Mouse (Mus musculus): ENCODE data around the gene Dennd5b. TPM values are rescaled to one million over a fixed set of nuclear protein-coding genes. Genes with fewer than 3 reads are reported as not detected.

The Dennd5b gene
- polyA plus RNA-seq, 1 experiment = 9.1 TPM

DNA sequence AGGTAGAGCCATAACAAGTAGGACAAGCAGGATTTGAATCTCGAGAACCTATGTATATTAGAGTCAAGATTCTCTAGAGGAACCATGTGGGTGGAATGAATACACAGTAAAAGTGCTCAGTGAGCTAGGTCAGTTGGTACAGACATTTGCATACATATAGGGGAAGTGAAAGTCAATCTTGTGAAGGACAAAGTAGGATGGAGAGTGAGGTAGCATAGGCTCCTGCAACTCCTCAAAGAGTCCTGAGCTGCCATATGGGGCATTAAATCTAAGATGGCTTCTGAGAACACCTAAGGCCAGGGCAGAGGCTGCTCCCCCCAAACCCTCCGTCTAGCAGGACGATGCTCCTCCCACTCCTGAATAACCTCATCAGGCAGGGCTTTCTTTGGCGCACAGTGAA is 115.5 kb downstream of the Dennd5b start:
- no peak overlapping the region for H3K27ac ChIP-seq (ENCODE audit: control insufficient read depth, insufficient read depth, low read depth, low read length)
- TF ChIP-seq CTCF (IDR thresholded peaks at IDR 0.05; ENCODE audit: control insufficient read depth, insufficient read depth, insufficient replicate concordance, low read depth, low read length) (no peak), POLR2A (IDR thresholded peaks at IDR 0.05; ENCODE audit: control insufficient read depth, low read depth, low read length) (no peak)

DNA sequence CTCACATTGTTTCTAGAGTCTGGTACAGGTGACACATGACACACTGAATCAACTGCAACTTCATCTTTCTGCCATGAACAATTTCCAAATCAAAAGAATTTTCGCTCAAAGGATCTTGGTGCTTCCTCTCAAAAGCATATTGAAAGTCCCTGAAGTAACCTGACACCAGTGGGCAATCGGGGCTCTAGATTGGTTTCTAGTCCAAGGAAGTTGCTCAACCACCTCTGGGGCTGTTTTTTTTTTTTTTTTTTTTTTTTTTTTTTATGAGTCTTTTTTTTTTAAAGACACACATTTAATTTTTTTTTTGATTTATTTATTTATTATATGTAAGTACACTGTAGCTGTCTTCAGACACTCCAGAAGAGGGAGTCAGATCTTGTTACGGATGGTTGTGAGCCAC is 121.0 kb downstream of the Dennd5b start:
- H3K4me3 ChIP-seq (ENCODE audit: control insufficient read depth, low read depth, low read length) = no peak overlapping the region
- no peaks in the 10 kb centered on the region for H3K36me3 ChIP-seq (ENCODE audit: control insufficient read depth, insufficient read depth, low read length)
- TF ChIP-seq POLR2A (IDR thresholded peaks at IDR 0.05; ENCODE audit: control insufficient read depth, low read depth, low read length) = no peak
- no peaks in the 10 kb centered on the region for H3K27me3 ChIP-seq (ENCODE audit: control insufficient read depth, insufficient read depth, low read length)
- no peak overlapping the region for H3K27ac ChIP-seq (ENCODE audit: control insufficient read depth, insufficient read depth, low read depth, low read length)
- H3K4me1 ChIP-seq (ENCODE audit: control insufficient read depth, insufficient read depth, low read length) = no peaks in the 10 kb centered on the region

More for the DNA sequence above, 115.5 kb downstream of the Dennd5b start:
- no peaks in the 10 kb centered on the region for H3K4me1 ChIP-seq (ENCODE audit: control insufficient read depth, insufficient read depth, low read length)
- H3K36me3 ChIP-seq (ENCODE audit: control insufficient read depth, insufficient read depth, low read length) = no peaks in the 10 kb centered on the region
- no peak overlapping the region for H3K4me3 ChIP-seq (ENCODE audit: control insufficient read depth, low read depth, low read length)
- H3K27me3 ChIP-seq (ENCODE audit: control insufficient read depth, insufficient read depth, low read length) = no peaks in the 10 kb centered on the region

- Histone ChIP-seq H3K27ac (ENCODE audit: control insufficient read depth, insufficient read depth, low read depth, low read length) (no peak overlapping the region), H3K4me1 (ENCODE audit: control insufficient read depth, insufficient read depth, low read length) (peaks cover 2% of the 10 kb centered on the region; the same call in 1 of the 2 replicates), H3K27me3 (ENCODE audit: control insufficient read depth, insufficient read depth, low read length) (no peaks in the 10 kb centered on the region), H3K4me3 (ENCODE audit: control insufficient read depth, low read depth, low read length) (no peak overlapping the region), H3K36me3 (ENCODE audit: control insufficient read depth, insufficient read depth, low read length) (no peaks in the 10 kb centered on the region)
- TF ChIP-seq CTCF (IDR thresholded peaks at IDR 0.05; ENCODE audit: control insufficient read depth, insufficient read depth, insufficient replicate concordance, low read depth, low read length) (no peak), POLR2A (IDR thresholded peaks at IDR 0.05; ENCODE audit: control insufficient read depth, low read depth, low read length) (no peak)
Measured at GRCm38 (mm10) chr6:148975096-148975495, 126.4 kb downstream of the Dennd5b start.

GRCm38 (mm10) chr6:148972891-148973290 is 128.6 kb downstream of the Dennd5b start:
- H3K27me3 ChIP-seq (ENCODE audit: control insufficient read depth, insufficient read depth, low read length) = no peaks in the 10 kb centered on the region
- no peak overlapping the region for H3K27ac ChIP-seq (ENCODE audit: control insufficient read depth, insufficient read depth, low read depth, low read length)
- no peak overlapping the region for H3K4me3 ChIP-seq (ENCODE audit: control insufficient read depth, low read depth, low read length)
- TF ChIP-seq CTCF (IDR thresholded peaks at IDR 0.05; ENCODE audit: control insufficient read depth, insufficient read depth, insufficient replicate concordance, low read depth, low read length) (no peak), POLR2A (IDR thresholded peaks at IDR 0.05; ENCODE audit: control insufficient read depth, low read depth, low read length) (no peak)
- H3K4me1 ChIP-seq (ENCODE audit: control insufficient read depth, insufficient read depth, low read length) = peaks cover 2% of the 10 kb centered on the region; the same call in 1 of the 2 replicates
- no peaks in the 10 kb centered on the region for H3K36me3 ChIP-seq (ENCODE audit: control insufficient read depth, insufficient read depth, low read length)

DNA sequence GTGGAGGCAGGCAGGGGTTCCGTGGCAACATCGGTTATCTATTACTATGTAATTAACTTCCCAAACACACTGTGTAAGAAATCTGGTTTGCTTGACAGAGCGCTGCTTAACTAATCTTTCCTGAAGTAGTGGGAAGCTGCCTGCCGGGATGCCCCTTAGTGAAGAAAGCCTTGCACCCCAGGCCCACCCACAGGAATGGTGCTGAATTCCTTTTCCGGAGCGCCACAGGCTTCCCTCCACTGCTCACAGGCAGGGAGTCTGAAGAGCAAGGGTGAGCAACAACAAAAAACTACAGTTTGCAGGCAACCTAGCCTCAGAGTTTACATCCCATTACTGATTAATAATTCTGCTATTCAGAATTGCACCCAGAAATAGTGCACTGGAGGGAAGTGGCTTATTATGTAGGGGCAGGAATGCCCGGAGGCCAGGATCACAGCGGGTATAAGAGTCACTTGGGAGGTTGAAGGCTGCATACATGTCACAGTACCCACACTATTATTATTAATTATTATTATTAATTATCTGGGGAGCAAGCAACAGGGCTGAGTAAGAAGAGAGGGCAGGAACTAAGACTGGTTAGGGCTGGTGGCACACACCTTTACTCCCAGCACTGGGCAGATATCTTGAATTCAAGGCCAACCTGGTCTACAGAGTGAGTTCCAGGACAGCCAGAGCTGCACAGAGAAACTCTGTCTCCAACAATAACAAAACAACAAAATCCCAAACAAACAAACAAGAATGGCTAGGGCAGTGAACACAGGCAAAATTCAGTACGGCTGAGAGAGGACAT is 129.2 kb downstream of the Dennd5b start:
- Histone ChIP-seq H3K36me3 (ENCODE audit: control insufficient read depth, insufficient read depth, low read length) (no peaks in the 10 kb centered on the region), H3K4me3 (ENCODE audit: control insufficient read depth, low read depth, low read length) (no peak overlapping the region), H3K27me3 (ENCODE audit: control insufficient read depth, insufficient read depth, low read length) (no peaks in the 10 kb centered on the region), H3K4me1 (ENCODE audit: control insufficient read depth, insufficient read depth, low read length) (peaks cover 2% of the 10 kb centered on the region; the same call in 1 of the 2 replicates), H3K27ac (ENCODE audit: control insufficient read depth, insufficient read depth, low read depth, low read length) (no peak overlapping the region)
- no peak for TF ChIP-seq POLR2A (IDR thresholded peaks at IDR 0.05; ENCODE audit: control insufficient read depth, low read depth, low read length)
- TF ChIP-seq CTCF (IDR thresholded peaks at IDR 0.05; ENCODE audit: control insufficient read depth, insufficient read depth, insufficient replicate concordance, low read depth, low read length) = no peak

DNA sequence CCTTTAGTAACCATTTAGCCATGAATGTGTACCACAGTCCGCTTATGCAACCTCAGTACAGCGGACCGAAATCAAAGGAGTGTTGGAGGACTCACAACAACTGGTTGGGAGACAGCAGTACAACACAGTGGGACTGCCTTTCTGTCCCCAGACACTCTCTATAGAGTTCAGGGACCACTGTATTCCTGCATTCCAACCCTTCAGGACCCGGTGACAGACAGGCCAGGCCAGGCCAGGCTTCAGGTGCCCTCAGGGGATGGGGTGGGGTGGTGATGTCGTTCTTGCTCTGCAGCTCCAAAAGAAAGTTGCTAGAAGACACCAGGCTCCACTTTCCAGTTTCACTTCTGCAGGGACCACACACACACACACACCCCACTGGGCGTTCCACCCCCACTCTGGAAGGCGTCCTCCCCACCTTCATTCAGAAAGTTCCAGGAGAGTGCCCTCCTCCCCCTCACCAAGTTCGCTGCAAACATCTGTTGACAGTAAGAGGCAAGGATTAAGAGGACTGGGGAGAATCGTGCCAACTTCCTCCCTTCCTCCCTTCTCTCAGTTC is 130.0 kb downstream of the Dennd5b start:
- Histone ChIP-seq H3K4me1 (ENCODE audit: control insufficient read depth, insufficient read depth, low read length) (peaks cover 2% of the 10 kb centered on the region; the same call in 1 of the 2 replicates), H3K27ac (ENCODE audit: control insufficient read depth, insufficient read depth, low read depth, low read length) (no peak overlapping the region), H3K27me3 (ENCODE audit: control insufficient read depth, insufficient read depth, low read length) (no peaks in the 10 kb centered on the region), H3K4me3 (ENCODE audit: control insufficient read depth, low read depth, low read length) (no peak overlapping the region), H3K36me3 (ENCODE audit: control insufficient read depth, insufficient read depth, low read length) (no peaks in the 10 kb centered on the region)
- TF ChIP-seq POLR2A (IDR thresholded peaks at IDR 0.05; ENCODE audit: control insufficient read depth, low read depth, low read length) (no peak), CTCF (IDR thresholded peaks at IDR 0.05; ENCODE audit: control insufficient read depth, insufficient read depth, insufficient replicate concordance, low read depth, low read length) (no peak)

DNA sequence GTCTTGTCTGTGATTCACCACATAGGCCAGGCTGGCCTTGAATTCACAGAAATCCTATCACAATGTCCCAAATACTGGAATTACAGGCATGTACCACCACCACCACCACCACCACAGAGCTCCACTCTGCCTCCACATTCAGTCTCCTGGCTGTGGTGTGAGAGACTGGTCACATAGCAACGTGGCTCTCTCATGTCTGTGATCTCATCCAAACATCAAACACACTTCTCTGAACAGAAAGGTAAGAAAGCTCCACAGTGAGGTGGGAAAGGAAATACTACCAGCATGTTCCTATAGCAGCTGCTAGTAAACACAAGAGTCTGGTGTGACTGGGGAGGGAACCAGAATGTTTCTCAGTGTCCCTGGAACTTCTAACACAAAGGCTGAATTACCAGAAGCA is 140.2 kb downstream of the Dennd5b start:
- no peaks in the 10 kb centered on the region for H3K36me3 ChIP-seq (ENCODE audit: control insufficient read depth, insufficient read depth, low read length)
- TF ChIP-seq CTCF (IDR thresholded peaks at IDR 0.05; ENCODE audit: control insufficient read depth, insufficient read depth, insufficient replicate concordance, low read depth, low read length) = no peak
- TF ChIP-seq POLR2A (IDR thresholded peaks at IDR 0.05; ENCODE audit: control insufficient read depth, low read depth, low read length) = no peak
- H3K4me3 ChIP-seq (ENCODE audit: control insufficient read depth, low read depth, low read length) = no peak overlapping the region; the same call in 1 of the 2 replicates
- no peaks in the 10 kb centered on the region for H3K4me1 ChIP-seq (ENCODE audit: control insufficient read depth, insufficient read depth, low read length)
- H3K27ac ChIP-seq (ENCODE audit: control insufficient read depth, insufficient read depth, low read depth, low read length) = no peak overlapping the region
- H3K27me3 ChIP-seq (ENCODE audit: control insufficient read depth, insufficient read depth, low read length) = no peaks in the 10 kb centered on the region
